Mouse (Mus musculus) testis, postnatal 10 days (tissue): Measurements from ENCODE around the gene Phf19.

ENCODE experiments used
- DNase-seq: peaks from one replicate; pipeline ENCODE4 v3.0.0; 2021; ENCODE audit warnings: low spot score

Phf19 gene

GRCm38 (mm10) chr2:34938269-34939208 is 24.7 kb upstream of the Phf19 start:
- no peak for DNase-seq

DNA sequence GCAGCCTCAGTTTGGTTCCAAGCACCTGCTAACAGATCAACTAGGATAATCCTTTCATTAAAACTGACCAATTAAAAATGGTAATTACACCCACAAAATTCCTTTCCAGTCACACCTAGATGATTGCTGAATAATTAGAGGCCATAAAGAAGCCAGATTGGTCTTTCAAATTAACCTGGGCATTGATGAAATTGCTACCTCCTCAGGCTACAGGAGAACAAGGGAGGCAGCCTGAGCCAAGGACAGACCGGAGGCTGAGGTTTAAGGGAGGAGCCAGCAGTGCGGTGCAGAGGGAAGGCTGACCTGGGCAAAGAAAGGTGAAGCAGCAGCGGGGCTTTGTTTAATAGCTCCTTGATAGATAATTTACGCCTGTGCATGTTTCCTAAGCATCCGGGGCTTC is 23.6 kb upstream of the Phf19 start:
- DNase-seq = no peak

GRCm38 (mm10) chr2:34927320-34927719 is 13.5 kb upstream of the Phf19 start:
- no peak for DNase-seq

DNA sequence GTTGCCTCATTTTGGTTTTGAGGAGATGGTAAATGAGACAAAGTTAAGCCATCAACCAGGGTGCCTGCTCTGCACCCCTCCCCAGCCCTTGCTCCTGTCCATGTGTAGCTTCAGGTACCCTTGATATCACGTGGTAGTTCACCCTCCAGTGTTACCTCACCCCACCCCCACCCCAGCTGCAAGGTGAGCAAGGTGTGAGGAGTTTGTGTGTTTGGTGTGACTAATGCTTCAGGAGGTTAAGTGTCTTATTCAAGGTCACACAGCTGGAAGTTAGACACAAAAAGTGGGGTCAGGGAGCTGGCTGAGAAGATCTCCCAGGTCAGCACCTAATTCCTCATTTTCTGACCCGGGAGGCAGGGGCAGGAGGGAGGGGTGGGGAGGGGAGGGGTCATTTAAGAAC is 8.9 kb upstream of the Phf19 start:
- DNase-seq = no peak

DNA sequence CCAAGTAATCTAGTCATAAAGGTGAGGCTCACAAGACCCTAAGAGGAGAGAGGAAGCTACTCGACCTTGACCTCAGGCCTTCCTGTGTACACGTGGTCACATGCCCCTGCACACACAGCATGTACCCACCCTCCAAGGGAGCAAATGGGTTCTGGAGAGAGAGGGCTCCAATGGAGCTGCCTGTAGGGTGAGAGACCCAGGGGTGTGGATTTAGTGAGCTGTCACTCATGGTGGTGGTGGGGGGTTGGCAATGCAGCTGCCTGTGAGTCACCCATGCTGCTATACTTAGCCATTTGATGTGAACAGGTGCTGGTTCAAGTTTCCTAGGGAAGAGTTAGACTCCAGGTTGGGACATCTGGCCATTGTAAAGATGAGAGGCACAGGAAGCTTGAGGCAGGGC is 6.3 kb upstream of the Phf19 start:
- no peak for DNase-seq

- no peak for DNase-seq
Observed at GRCm38 (mm10) chr2:34915103-34915502, 1.3 kb upstream of the Phf19 start.

- no peak for DNase-seq
Observed at GRCm38 (mm10) chr2:34914823-34915082, 927 bp upstream of the Phf19 start.

DNA sequence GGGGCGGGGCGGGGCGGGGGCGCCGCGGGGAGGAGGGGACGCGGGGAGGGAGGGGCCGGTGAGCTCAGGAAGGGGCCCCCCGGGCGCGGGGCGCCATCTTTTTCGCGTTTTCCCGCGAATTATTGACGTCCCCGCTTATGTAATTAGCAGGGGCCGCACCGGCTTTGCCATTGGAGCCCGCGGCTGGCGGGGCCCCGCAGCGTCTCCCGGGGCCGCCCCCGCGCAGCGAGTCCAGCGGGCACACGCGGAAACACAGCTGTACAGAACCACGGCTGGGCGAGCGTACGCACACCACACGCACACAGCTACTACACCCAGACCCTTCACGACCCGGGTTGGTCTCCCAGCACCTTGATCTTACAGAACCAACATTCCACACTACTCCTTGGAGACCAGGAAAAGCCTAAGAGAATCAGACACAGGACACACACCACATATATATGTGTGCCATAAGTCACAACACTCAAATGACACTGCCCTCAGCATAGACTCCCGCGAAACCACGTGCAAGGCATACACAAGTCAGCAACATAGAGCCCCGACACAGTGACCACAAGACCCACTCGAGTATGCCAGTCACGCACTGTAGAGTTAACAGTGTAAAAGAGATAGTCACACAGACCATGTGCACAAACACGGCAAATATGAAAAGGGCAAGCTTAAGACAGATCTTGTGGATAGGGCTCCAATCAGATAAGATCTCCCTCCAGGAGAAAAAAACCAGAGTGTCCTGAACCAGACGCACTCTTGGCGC is 420 bp upstream of the Phf19 start:
- peak; percentile 59 for DNase-seq

GRCm38 (mm10) chr2:34912613-34913012 is 1.2 kb downstream of the Phf19 start:
- DNase-seq = no peak

DNA sequence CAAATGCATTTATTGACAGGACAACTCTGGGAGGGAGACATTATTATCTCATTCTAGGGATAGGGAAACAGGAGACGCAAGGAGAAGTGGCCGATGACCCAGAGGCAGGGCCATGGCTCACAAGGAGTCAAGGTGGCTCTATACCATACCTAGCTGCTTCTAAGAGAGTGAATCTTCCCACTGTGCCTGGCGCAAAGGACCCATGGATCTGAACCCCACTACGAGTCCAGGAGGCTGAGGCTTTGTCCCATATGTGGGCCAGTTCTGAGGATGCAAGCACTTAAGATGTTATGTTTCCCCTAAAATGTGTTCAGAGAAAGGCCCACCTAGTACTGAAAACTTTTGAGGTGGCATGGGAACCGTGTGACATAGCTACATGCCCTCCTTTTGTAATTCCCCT is 2.0 kb downstream of the Phf19 start:
- DNase-seq = no peak

DNA sequence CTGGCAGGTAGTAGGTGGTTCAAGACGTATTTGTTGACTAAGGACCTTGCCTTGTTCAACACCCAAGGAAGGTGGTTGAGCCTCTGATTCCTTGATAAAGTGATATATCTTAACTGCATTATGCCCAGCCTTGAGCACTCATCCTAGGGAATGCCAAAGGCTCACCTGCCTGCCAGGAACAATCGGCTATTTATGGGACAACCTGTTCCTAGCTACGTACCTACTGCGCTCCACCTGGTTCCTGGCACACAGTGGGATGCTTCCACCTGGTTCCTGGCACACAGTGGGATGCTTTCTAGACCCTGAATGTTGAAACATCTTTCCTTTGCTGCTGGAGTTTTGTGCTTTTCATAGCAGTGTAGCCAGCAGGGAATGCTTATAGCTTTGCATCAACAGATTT is 4.1 kb downstream of the Phf19 start:
- no peak for DNase-seq

DNA sequence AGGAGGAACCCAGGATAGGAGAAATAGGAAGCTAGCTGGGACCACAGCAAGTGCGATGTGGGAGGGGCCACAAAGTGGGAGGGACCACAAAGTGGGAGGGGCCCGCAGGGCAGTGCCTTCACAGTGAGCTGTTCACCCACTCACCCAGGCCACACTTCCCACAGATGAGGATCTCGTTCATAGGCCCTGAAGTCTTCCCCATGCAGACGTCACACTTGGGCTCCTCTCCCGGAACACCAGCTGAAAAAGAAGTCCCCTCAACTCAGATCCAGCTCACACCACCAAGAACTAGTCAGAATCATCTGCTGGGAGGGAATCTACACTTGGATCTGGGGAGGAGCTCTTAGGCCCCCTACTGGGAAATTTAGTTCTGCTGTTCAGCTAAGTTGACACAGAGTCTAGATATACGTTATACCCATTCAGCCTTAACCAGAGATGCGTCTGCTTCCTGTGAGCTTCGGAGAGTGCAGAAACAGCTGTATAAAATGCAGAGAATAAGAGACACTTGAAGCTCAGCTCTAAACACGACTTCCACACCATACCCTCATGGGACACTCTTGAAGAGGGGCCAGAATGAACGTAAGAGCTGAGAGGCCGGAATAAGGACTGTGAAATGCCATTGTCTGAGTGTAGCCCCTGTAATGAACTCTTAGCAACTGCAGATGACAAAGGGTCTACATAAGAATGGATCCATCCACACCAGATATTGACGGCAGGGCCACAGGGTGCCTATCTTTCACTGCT is 6.8 kb downstream of the Phf19 start:
- peak; percentile 77 for DNase-seq

- no peak for DNase-seq
Observed at GRCm38 (mm10) chr2:34906426-34906825, 7.4 kb downstream of the Phf19 start.

DNA sequence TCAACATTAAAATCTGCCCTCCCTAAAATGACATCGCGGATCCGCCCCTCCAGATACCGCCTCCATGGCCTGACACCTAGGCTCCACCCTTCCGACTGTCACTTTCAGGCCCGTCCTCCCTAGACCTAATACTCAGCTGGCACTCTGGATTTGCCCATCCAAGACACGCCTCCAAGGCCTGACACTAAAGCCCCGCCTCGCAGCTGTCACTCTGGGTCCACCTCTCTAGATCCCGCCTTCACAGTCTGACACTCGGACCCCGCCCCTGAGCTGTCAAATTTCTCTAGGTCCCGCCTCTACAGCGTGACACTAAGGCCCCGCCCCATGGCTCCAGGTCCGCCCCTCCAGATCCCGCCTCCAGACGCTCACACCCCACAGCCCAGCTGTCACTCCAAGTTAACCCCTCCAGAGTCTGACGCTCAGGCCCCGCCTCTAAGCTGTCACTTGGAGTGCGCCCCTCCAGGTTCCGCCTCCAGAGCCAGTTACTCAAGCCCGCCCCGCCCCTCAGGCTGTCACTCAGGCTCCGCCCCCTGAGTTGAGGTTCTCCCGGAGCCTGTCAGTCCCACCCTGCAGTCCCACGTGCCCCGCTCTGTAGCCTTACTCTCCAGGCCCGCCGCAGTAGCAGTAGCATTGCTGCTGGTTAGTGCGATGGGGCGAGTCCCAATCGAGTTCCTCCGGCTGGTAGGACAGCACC is 8.8 kb downstream of the Phf19 start:
- peak; percentile 99 for DNase-seq

DNA sequence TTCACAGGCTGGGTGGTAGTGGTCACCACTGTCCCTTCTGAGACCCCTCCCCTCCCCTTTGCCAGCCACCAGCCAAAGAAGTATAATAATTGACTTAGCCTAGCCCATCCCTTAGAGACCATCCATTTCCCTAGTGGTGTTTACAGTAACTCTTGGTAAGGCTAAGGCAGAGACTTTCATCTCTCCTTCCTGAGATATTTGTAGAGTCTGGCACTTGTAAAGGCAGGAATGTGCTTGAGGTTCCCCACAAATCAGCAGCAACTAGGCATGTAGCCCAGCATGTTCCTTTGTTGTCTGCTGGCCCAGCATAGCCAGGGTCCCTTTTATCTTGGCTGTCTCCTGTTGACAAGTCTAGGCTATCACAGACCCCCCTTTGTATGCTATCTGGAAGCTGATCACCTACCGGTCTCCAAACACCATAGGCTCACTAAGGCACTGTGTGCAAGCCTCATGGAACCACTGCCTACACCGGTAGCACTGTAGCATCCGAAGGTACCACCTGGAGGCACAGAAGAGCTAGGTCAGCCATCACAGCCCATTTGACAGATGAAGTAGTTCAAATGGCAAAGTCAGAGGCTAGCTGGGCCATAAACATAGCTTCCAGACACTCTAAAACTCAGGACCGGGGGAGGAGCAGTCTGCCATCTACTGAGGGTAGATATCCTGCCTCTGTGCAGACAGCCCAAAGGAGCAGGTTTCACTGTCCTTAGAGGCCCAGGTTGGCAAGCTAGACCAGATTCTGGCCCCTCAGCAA is 10.0 kb downstream of the Phf19 start:
- DNase-seq = no peak

GRCm38 (mm10) chr2:34903191-34903590 is 10.6 kb downstream of the Phf19 start:
- DNase-seq = no peak

DNA sequence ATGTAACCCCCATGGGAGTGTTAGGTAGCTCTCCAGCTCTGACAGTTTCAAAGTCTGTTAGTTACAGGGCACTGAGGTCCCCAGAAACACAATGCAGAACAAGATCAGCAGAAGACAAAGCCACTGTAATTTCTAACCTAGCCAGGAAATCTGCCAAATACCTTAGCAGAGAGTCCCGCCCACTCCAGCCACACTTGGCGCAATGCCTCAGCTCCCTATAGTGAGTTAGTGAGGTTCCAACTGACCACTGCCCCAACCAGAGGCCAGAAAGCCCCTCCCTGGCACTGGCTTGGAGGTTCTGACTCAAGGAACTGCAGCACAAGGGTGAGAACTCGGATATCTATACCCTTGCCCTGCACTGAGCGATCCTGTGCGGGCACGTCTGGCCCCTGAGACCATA is 11.1 kb downstream of the Phf19 start:
- DNase-seq = no peak

GRCm38 (mm10) chr2:34901726-34902125 is 12.1 kb downstream of the Phf19 start:
- no peak for DNase-seq

GRCm38 (mm10) chr2:34900412-34900811 is 13.4 kb downstream of the Phf19 start:
- DNase-seq = no peak

GRCm38 (mm10) chr2:34899682-34900081 is 14.1 kb downstream of the Phf19 start:
- no peak for DNase-seq

GRCm38 (mm10) chr2:34897820-34898219 is 16.0 kb downstream of the Phf19 start:
- DNase-seq = peak; percentile 64
